Mouse (Mus musculus) kidney, embryonic 15.5 days (tissue): ENCODE data around the gene Ptpn14. TPM values are rescaled to one million over a fixed set of nuclear protein-coding genes. Genes with fewer than 3 reads are reported as not detected.

Source experiments
- ATAC-seq: fragments of 200-750 bp; cut with Nextera tagmentation; replicated peaks from 2 replicates; pipeline ENCODE4 v1.8.0; 2017; ENCODE audit warnings: moderate TSS enrichment; ENCODE audit not compliant: low FRiP score
- H3K27ac ChIP-seq: fragments of 300-500 bp; sonication (generic); 2 replicates; pipeline ENCODE4 v1.5.1; 2015; ENCODE audit warnings: mild to moderate bottlenecking, inconsistent platforms
- H3K27me3 ChIP-seq: fragments of 300-500 bp; sonication (generic); 2 replicates; pipeline ENCODE4 v1.6.1; 2015; ENCODE audit warnings: inconsistent platforms
- H3K36me3 ChIP-seq: fragments of 300-500 bp; sonication (generic); 2 replicates; pipeline ENCODE4 v1.6.1; 2015; ENCODE audit warnings: inconsistent platforms
- H3K4me1 ChIP-seq: fragments of 300-500 bp; sonication (generic); 2 replicates; pipeline ENCODE4 v1.6.1; 2015; ENCODE audit warnings: inconsistent platforms
- H3K4me2 ChIP-seq: fragments of 300-500 bp; sonication (generic); 2 replicates; pipeline ENCODE4 v1.6.1; 2015; ENCODE audit warnings: moderate library complexity, mild to moderate bottlenecking, inconsistent platforms
- H3K4me3 ChIP-seq: fragments of 300-500 bp; sonication (generic); replicated peaks from 2 replicates; pipeline ENCODE4 v1.5.1; 2015; ENCODE audit warnings: mild to moderate bottlenecking, inconsistent platforms
- H3K9ac ChIP-seq: fragments of 300-500 bp; sonication (generic); 2 replicates; pipeline ENCODE4 v1.6.1; 2015; ENCODE audit warnings: mild to moderate bottlenecking, inconsistent platforms
- H3K9me3 ChIP-seq: fragments of 300-500 bp; sonication (generic); replicated peaks from 2 replicates; pipeline ENCODE4 v1.6.1; 2016; ENCODE audit warnings: inconsistent platforms
- WGBS: fragments of 180-500 bp; shearing (Covaris S2); methylation state at CpG from one replicate; pipeline ENCODE4 v1.1.7; 2015; ENCODE audit warnings: mixed read lengths; 5-methylcytosine and 5-hydroxymethylcytosine counted together
- polyA plus RNA-seq: library from polyadenylated mRNA; unstranded; fragments of >200 nt; fragmentation: Nextera tagmentation; extraction: Ambion mirVana; gene quantifications from 2 replicates; pipeline ENCODE4 v1.2.1, GENCODE M21; 2015

The Ptpn14 gene
- polyA plus RNA-seq, 1 experiment from 2014 or later = 17.3 TPM

DNA sequence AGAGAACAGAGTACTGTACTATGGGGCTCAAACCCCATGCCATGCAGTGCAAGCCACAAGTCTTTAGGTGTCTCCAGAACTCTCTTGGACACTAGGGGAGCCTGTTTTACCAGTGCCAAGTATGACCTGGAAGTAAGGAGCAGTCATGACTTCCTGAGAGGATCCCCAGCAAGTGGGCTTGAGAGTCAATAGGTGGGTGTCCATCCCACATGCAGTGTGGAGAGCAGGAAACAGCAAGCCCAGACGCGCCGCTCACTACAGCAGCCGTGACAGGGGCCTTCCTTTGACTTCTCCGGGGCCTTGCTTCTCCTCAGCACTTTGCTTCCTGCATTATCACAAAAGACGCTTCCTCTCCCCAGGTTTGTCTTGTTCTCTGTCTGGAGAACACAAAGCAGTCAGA, 27.9 kb upstream of the Ptpn14 start:
- Histone ChIP-seq H3K9ac (no peak overlapping the region), H3K4me3 (no peak overlapping the region), H3K36me3 (no peaks in the 10 kb centered on the region), H3K9me3 (no peaks in the 10 kb centered on the region), H3K4me2 (no peak overlapping the region), H3K4me1 (peaks cover 15% of the 10 kb centered on the region), H3K27me3 (no peaks in the 10 kb centered on the region), H3K27ac (no peak overlapping the region)
- 82% methylated on average over 6 of the region's 6 CpGs for WGBS
- ATAC-seq = no peak

- Histone ChIP-seq H3K27ac (no peak overlapping the region), H3K9ac (no peak overlapping the region), H3K36me3 (no peaks in the 10 kb centered on the region), H3K9me3 (no peaks in the 10 kb centered on the region), H3K4me3 (no peak overlapping the region), H3K4me1 (peaks cover 23% of the 10 kb centered on the region), H3K4me2 (no peak overlapping the region), H3K27me3 (no peaks in the 10 kb centered on the region)
- 0 out of 2 replicates have a peak, but pooled peaks have one; percentile 27 for ATAC-seq
- WGBS = under 1% methylated on average over 6 of the region's 6 CpGs
These were observed 27.1 kb upstream of the Ptpn14 start for GRCm38 (mm10) chr1:189700990-189701389.

GRCm38 (mm10) chr1:189703156-189703555, 24.9 kb upstream of the Ptpn14 start:
- H3K4me2 ChIP-seq = no peak overlapping the region
- peaks cover 45% of the 10 kb centered on the region for H3K4me1 ChIP-seq
- no peaks in the 10 kb centered on the region for H3K36me3 ChIP-seq
- no peak overlapping the region for H3K9ac ChIP-seq
- H3K4me3 ChIP-seq = no peak overlapping the region
- no peak for ATAC-seq
- 43% methylated on average over 7 of the region's 7 CpGs for WGBS
- no peak overlapping the region for H3K27ac ChIP-seq
- H3K27me3 ChIP-seq = no peaks in the 10 kb centered on the region
- no peaks in the 10 kb centered on the region for H3K9me3 ChIP-seq

GRCm38 (mm10) chr1:189703591-189703990, 24.5 kb upstream of the Ptpn14 start:
- Histone ChIP-seq H3K9me3 (no peaks in the 10 kb centered on the region), H3K4me3 (no peak overlapping the region), H3K36me3 (no peaks in the 10 kb centered on the region), H3K4me2 (no peak overlapping the region), H3K27me3 (no peaks in the 10 kb centered on the region), H3K27ac (no peak overlapping the region), H3K4me1 (peaks cover 49% of the 10 kb centered on the region), H3K9ac (no peak overlapping the region)
- WGBS = 75% methylated on average over 7 of the region's 7 CpGs
- ATAC-seq = no peak

GRCm38 (mm10) chr1:189706040-189706645, 21.9 kb upstream of the Ptpn14 start:
- H3K27me3 ChIP-seq = no peaks in the 10 kb centered on the region
- no peaks in the 10 kb centered on the region for H3K9me3 ChIP-seq
- H3K27ac ChIP-seq = peak overlapping the region; percentile 85
- H3K36me3 ChIP-seq = no peaks in the 10 kb centered on the region
- H3K4me3 ChIP-seq = no peak overlapping the region
- WGBS = 19% methylated on average over 12 of the region's 12 CpGs
- H3K9ac ChIP-seq = no peak overlapping the region
- H3K4me2 ChIP-seq = 0 out of 2 replicates have a peak overlapping the region, but pooled peaks have one; percentile 7
- H3K4me1 ChIP-seq = peaks cover 68% of the 10 kb centered on the region
- no peak for ATAC-seq

- no peaks in the 10 kb centered on the region for H3K9me3 ChIP-seq
- H3K27me3 ChIP-seq = no peaks in the 10 kb centered on the region
- no peak overlapping the region for H3K4me3 ChIP-seq
- H3K4me1 ChIP-seq = peaks cover 67% of the 10 kb centered on the region
- H3K9ac ChIP-seq = no peak overlapping the region
- no peak; the same call in 1 of the 2 replicates for ATAC-seq
- no peak overlapping the region for H3K4me2 ChIP-seq
- H3K36me3 ChIP-seq = no peaks in the 10 kb centered on the region
- H3K27ac ChIP-seq = peak overlapping the region; percentile 85
These were observed 21.1 kb upstream of the Ptpn14 start for GRCm38 (mm10) chr1:189707014-189707413.

GRCm38 (mm10) chr1:189707419-189707818, 20.6 kb upstream of the Ptpn14 start:
- ATAC-seq = peak; percentile 80
- Histone ChIP-seq H3K9me3 (no peaks in the 10 kb centered on the region), H3K4me3 (no peak overlapping the region), H3K36me3 (no peaks in the 10 kb centered on the region), H3K27me3 (no peaks in the 10 kb centered on the region), H3K4me1 (peaks cover 63% of the 10 kb centered on the region), H3K4me2 (no peak overlapping the region), H3K9ac (no peak overlapping the region), H3K27ac (peak overlapping the region; percentile 85)
- WGBS = 15% methylated on average over 5 of the region's 5 CpGs

DNA sequence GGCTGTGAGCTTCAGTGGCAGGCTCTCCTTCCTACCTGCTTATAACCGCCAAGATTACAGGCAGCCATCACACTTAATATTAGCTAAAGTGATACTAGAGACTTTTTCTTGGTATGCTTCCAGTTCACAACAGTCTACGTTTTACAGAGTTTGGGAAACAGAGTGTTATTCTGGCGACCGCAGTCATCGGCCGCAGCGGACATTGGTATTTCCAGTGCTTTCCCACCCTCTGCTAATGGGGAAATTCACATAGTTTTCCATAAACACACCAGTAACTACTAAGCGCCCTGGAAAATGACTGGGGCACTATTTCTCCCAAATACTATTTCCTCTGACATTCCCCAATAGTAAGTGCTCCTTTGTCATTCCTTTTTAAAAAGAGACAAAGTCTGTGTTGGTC, 19.1 kb upstream of the Ptpn14 start:
- Histone ChIP-seq H3K36me3 (no peaks in the 10 kb centered on the region), H3K4me1 (peaks cover 56% of the 10 kb centered on the region), H3K27ac (peak overlapping the region; percentile 85), H3K9me3 (no peaks in the 10 kb centered on the region), H3K4me3 (no peak overlapping the region), H3K9ac (no peak overlapping the region), H3K4me2 (0 out of 2 replicates have a peak overlapping the region, but pooled peaks have one; percentile 1), H3K27me3 (no peaks in the 10 kb centered on the region)
- 40% methylated on average over 8 of the region's 8 CpGs for WGBS
- no peak for ATAC-seq

- no peaks in the 10 kb centered on the region for H3K36me3 ChIP-seq
- peak; percentile 59; the same call in 1 of the 2 replicates for ATAC-seq
- H3K4me1 ChIP-seq = peaks cover 18% of the 10 kb centered on the region
- no peak overlapping the region for H3K4me3 ChIP-seq
- H3K9me3 ChIP-seq = 0 out of 2 replicates have a peak, but pooled peaks cover 5% of the 10 kb centered on the region
- H3K27ac ChIP-seq = peak overlapping the region; percentile 51; the same call in 1 of the 2 replicates
- WGBS = 33% methylated on average over 19 of the region's 19 CpGs
- H3K9ac ChIP-seq = no peak overlapping the region
- H3K4me2 ChIP-seq = no peak overlapping the region
- no peaks in the 10 kb centered on the region for H3K27me3 ChIP-seq
These were observed 11.9 kb upstream of the Ptpn14 start for GRCm38 (mm10) chr1:189715915-189716797.

DNA sequence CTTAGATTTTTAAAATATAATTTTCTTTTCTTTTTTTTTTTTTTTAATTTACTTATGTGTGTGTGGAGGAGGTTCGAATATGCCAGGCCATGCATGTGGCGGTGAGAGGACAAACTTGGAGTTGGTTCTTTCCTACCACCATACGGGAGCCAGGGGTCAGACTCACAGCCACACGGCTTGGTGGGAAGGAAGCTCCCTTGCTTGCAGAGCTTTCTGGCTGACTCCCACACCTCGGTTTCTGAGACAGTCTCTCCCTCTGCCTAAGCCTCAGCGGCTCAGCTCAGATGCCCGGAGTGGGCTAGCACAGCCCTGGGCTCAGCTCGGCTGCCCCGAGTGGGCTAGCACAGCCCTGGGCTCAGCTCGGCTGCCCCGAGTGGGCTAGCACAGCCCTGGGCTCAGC, 10.5 kb upstream of the Ptpn14 start:
- H3K36me3 ChIP-seq = no peaks in the 10 kb centered on the region
- 79% methylated on average over 11 of the region's 11 CpGs for WGBS
- ATAC-seq = no peak
- H3K9me3 ChIP-seq = 0 out of 2 replicates have a peak, but pooled peaks cover 5% of the 10 kb centered on the region
- no peak overlapping the region for H3K27ac ChIP-seq
- no peaks in the 10 kb centered on the region for H3K27me3 ChIP-seq
- H3K4me2 ChIP-seq = no peak overlapping the region
- peaks cover 18% of the 10 kb centered on the region for H3K4me1 ChIP-seq
- H3K4me3 ChIP-seq = no peak overlapping the region
- H3K9ac ChIP-seq = no peak overlapping the region

DNA sequence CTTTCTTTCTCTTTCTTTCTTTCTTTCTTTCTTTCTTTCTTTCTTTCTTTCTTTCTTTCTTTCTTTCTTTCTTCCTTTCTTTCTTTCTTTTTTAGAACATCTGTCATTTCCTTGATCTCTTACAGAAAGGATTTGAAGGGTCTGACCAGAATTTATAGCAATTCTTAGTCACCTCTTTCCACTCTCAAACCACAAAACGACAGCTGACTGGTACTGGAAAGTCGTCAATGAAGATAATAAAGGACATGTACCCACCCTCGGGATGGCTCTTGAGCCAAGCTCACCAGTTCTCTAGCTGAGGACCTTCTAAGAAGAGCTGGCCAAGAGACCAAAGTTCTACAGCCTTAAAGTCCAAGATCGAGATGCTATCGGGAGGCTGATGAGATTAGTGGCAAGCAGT, 9.5 kb upstream of the Ptpn14 start:
- H3K27me3 ChIP-seq = no peaks in the 10 kb centered on the region
- 73% methylated on average over 5 of the region's 5 CpGs for WGBS

DNA sequence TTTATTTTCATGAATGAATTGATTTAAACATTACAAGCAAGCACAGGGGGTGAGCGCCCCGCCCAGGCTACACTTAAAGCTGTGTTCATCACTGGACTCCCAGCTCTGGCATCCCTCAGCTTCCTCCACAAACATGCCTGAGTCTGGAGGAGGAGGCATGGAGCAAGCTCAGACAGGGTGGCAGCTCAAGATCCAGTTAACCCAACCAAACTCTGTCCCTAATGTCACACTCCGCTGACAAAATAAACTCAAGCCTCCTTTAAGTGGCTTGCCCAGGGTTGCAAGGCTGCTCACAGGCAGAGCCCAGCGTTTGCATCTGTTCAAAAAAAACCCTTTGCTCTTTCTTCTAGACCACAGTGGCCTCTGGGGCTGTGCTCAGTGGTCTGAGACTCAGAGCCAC, 1.9 kb upstream of the Ptpn14 start:
- Histone ChIP-seq H3K4me2 (no peak overlapping the region), H3K9ac (no peak overlapping the region), H3K36me3 (no peaks in the 10 kb centered on the region), H3K27ac (peak overlapping the region; percentile 99), H3K9me3 (no peaks in the 10 kb centered on the region), H3K4me3 (no peak overlapping the region), H3K27me3 (no peaks in the 10 kb centered on the region), H3K4me1 (peaks cover 45% of the 10 kb centered on the region)
- WGBS = 49% methylated on average over 4 of the region's 4 CpGs
- ATAC-seq = peak; percentile 19

More for the DNA sequence above, 9.5 kb upstream of the Ptpn14 start:
- H3K4me3 ChIP-seq = no peak overlapping the region
- no peak for ATAC-seq
- H3K4me2 ChIP-seq = no peak overlapping the region
- H3K9ac ChIP-seq = no peak overlapping the region
- H3K4me1 ChIP-seq = peaks cover 18% of the 10 kb centered on the region
- no peaks in the 10 kb centered on the region for H3K36me3 ChIP-seq
- 0 out of 2 replicates have a peak, but pooled peaks cover 5% of the 10 kb centered on the region for H3K9me3 ChIP-seq
- H3K27ac ChIP-seq = no peak overlapping the region
